Mouse (Mus musculus) stomach, postnatal 0 days (tissue): ENCODE measurements at regions not wholly inside any gene's neighbourhood (a gene's known extent, or its start where the extent isn't known, plus 50 kb on each side); places are given as distances from the start of the nearest gene placed in this dataset.
"Not testable (repeated sequence)": the region's sequence is repeated elsewhere in the genome, so short reads cannot be mapped to it uniquely, and the experiment has no call there.

ENCODE experiments used
- ATAC-seq: fragments of 200-750 bp; cut with Nextera tagmentation; 2 replicates; pipeline ENCODE4 v1.8.0; 2017; ENCODE audit not compliant: low FRiP score, low TSS enrichment
- DNase-seq: peaks from one replicate; pipeline ENCODE4 v3.0.0-alpha.2; 2016; ENCODE audit warnings: low spot score
- H3K27ac ChIP-seq: fragments of 300-500 bp; sonication (generic); replicated peaks from 2 replicates; pipeline ENCODE4 v1.5.1; 2014; ENCODE audit warnings: mild to moderate bottlenecking, control low read depth
- H3K27me3 ChIP-seq: fragments of 300-500 bp; sonication (generic); 2 replicates; pipeline ENCODE4 v1.6.1; 2014; ENCODE audit warnings: low read length; ENCODE audit not compliant: control insufficient read depth, insufficient read depth
- H3K36me3 ChIP-seq: fragments of 300-500 bp; sonication (generic); 2 replicates; pipeline ENCODE4 v1.6.1; 2014; ENCODE audit warnings: low read length, mixed read lengths; ENCODE audit not compliant: control insufficient read depth, insufficient read depth
- H3K4me1 ChIP-seq: fragments of 300-500 bp; sonication (generic); replicated peaks from 2 replicates; pipeline ENCODE4 v1.6.1; 2014; ENCODE audit warnings: antibody characterized with exemption; ENCODE audit not compliant: control insufficient read depth, insufficient read depth
- H3K4me2 ChIP-seq: fragments of 300-500 bp; sonication (generic); replicated peaks from 2 replicates; pipeline ENCODE4 v1.6.1; 2014; ENCODE audit warnings: low read depth, mild to moderate bottlenecking, control low read depth, moderate library complexity
- H3K4me3 ChIP-seq: fragments of 300-500 bp; sonication (generic); 2 replicates; pipeline ENCODE4 v1.5.1; 2014; ENCODE audit warnings: low read depth, low read length, control low read depth
- H3K9ac ChIP-seq: fragments of 300-500 bp; sonication (generic); 2 replicates; pipeline ENCODE4 v1.6.1; 2014; ENCODE audit warnings: mild to moderate bottlenecking, low read length, control low read depth, mixed read lengths
- H3K9me3 ChIP-seq: fragments of 300-500 bp; sonication (generic); 2 replicates; pipeline ENCODE4 v1.6.1; 2016; ENCODE audit warnings: low read length; ENCODE audit not compliant: control insufficient read depth
- CTCF ChIP-seq: IDR thresholded peaks from 2 replicates; pipeline ENCODE4 v1.5.1; 2016; ENCODE audit warnings: antibody characterized with exemption, low read depth, mild to moderate bottlenecking, moderate library complexity
- EP300 ChIP-seq: optimal IDR thresholded peaks from 2 replicates; pipeline ENCODE3; 2016; ENCODE audit warnings: antibody characterized with exemption
- WGBS: fragments of 180-500 bp; shearing (Covaris S2); extraction: QIAGEN DNeasy Blood & Tissue Kit; methylation state at CpG from one replicate; pipeline ENCODE4 v1.1.7; 2014; 5-methylcytosine and 5-hydroxymethylcytosine counted together

DNA sequence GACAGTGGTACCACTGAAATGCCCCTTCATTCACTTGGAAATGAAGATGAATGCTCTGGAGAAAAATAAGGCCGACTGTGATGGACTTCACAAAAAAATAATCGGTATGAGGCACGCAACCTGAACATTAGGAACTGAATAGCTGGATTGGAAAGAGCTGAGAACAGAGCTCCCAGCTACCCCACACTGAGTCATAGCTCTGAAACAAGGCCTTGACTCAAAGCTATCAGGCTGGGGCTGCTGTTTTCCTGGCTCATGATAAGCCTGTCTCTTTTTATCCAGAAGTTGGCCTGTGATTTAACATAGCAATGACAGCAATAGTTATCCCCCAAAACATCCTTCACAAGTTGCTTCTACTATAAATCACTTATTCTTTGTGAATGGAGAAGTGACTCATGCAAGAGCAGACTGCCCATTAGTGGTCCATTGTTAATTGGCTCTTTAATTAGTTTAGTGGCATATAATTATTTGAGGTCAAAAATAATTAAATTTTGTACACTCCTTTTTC is 306.9 kb upstream of the Hand2 start:
- no peaks in the 10 kb centered on the region for H3K27me3 ChIP-seq
- H3K9me3 ChIP-seq: no peaks in the 10 kb centered on the region
- DNase-seq (no peak), ATAC-seq (no peak)
- H3K4me2 ChIP-seq: no peak overlapping the region
- TF ChIP-seq CTCF: no peak
- no peak for TF ChIP-seq EP300
- no peak overlapping the region for H3K9ac ChIP-seq
- no peaks in the 10 kb centered on the region for H3K4me1 ChIP-seq
- no peaks in the 10 kb centered on the region for H3K36me3 ChIP-seq
- H3K27ac ChIP-seq: no peak overlapping the region
- H3K4me3 ChIP-seq: no peak overlapping the region
- 70% methylated on average over 3 of the region's 3 CpGs for WGBS

DNA sequence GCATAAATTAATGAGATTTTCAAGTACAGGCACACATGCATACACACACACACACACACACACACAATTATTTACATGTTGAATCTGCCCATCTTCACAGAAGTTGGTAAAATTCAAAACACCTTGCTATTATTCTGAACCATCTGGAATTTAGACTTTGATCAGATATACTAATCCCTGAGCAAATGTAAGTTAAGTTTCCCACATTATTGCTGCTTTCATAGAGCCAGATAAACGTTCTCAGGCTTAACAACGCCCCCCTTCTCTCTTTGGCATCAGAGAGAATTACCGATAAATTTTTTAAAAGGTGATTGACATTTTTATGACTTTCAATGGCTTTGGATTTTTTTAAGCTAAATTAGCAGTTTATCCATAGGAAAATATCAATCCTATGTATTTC is 304.5 kb upstream of the Hand2 start:
- Histone ChIP-seq H3K27ac (no peak overlapping the region), H3K36me3 (no peaks in the 10 kb centered on the region), H3K4me1 (no peaks in the 10 kb centered on the region), H3K9me3 (no peaks in the 10 kb centered on the region), H3K27me3 (no peaks in the 10 kb centered on the region), H3K9ac (no peak overlapping the region), H3K4me3 (no peak overlapping the region), H3K4me2 (no peak overlapping the region)
- TF ChIP-seq CTCF (no peak), EP300 (no peak)
- DNase-seq: no peak
- 59% methylated on average over 3 of the region's 3 CpGs for WGBS
- ATAC-seq: no peak

DNA sequence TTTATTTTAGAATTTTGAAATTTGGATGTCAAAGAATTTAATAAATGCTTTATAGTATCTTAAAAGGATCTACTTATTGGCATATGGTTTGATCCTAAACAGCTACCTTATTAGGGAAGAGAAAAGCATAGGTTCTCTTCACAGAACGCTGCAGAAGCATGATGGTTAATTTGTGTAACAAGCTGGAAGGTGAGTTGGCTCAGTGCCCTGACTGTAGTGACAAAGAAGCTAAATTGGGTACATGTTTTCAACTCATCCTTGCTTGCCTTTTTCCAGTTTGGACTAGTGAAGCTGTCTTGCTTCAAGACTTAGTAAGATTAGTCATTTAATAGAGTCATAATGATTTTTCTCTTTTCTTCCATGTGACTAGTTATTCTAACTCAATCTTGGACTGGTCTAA is 292.7 kb upstream of the Hand2 start:
- H3K36me3 ChIP-seq, H3K4me1 ChIP-seq, ATAC-seq, H3K9me3 ChIP-seq, H3K27ac ChIP-seq, H3K4me2 ChIP-seq, H3K4me3 ChIP-seq, H3K27me3 ChIP-seq, H3K9ac ChIP-seq, DNase-seq: not testable (repeated sequence)
- WGBS: 72% methylated on average over 1 of the region's 1 CpGs

DNA sequence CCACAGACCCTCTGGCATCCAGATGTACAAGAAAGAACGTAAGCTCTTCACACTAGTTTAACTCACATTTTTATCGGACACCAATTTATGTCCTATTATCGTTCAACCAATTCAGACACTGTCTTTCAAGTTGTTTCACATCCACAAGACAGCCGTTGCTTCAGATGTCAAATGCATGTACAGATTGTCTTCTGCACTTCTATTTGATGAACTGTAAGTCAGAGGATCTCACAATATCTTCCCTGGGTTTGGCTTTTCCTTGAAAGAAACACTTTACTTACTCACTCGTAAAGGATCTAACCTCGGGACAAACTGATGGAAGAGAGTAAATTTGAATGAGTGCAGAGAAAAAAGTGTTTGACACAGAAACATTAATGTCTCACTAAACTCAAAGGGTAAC is 272.3 kb upstream of the Hand2 start:
- no peak overlapping the region for H3K27ac ChIP-seq
- no peaks in the 10 kb centered on the region for H3K9me3 ChIP-seq
- no peak overlapping the region for H3K4me3 ChIP-seq
- H3K36me3 ChIP-seq: no peaks in the 10 kb centered on the region
- DNase-seq (no peak), ATAC-seq (no peak)
- no peaks in the 10 kb centered on the region for H3K4me1 ChIP-seq
- H3K9ac ChIP-seq: no peak overlapping the region
- 90% methylated on average over 6 of the region's 6 CpGs for WGBS
- no peak overlapping the region for H3K4me2 ChIP-seq
- TF ChIP-seq EP300: no peak
- TF ChIP-seq CTCF: no peak
- no peaks in the 10 kb centered on the region for H3K27me3 ChIP-seq

DNA sequence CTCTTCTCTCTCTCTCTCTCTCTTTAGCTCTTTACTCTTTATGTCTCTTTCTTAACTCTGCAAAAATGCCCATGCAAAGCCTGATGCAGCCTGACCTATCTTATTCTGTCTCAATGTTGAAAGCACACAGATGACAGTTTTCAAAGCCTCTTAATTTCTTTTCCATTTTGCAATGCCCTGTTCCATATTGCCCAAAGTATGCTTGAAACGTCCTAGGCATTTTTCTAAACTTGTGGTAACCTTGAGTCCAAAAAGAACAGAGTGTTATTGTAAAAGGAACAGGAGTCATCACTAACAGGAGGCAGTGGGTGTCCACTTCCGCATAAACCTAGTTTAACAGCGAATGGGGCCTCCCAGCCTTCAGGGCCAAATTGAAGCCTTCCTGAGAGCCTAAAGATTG is 271.9 kb upstream of the Hand2 start:
- WGBS: 79% methylated on average over 3 of the region's 3 CpGs
- ATAC-seq: no peak
- TF ChIP-seq EP300: no peak
- TF ChIP-seq CTCF: no peak
- Histone ChIP-seq H3K9ac (no peak overlapping the region), H3K36me3 (no peaks in the 10 kb centered on the region), H3K4me3 (no peak overlapping the region), H3K4me2 (no peak overlapping the region), H3K27ac (no peak overlapping the region), H3K27me3 (no peaks in the 10 kb centered on the region), H3K4me1 (no peaks in the 10 kb centered on the region), H3K9me3 (no peaks in the 10 kb centered on the region)
- DNase-seq: no peak

DNA sequence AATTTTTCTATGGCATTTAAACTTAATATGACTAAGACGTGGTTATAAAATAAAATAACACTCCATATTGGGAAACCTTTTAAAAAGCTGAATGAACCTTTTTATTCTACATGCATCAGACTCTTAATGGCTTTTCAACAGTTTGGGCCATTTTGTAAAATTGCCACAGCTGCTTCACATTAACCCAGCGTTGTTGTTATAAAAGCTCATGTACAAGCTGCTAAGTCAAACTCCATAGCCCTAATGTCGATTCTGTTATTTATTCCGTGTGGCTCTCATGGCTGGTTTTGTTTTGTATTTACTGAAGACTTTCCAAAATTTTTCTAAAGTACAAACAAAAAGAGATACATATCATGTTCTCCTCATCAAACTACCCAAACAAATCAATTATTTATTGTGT is 268.1 kb upstream of the Hand2 start:
- no peak for DNase-seq
- H3K9ac ChIP-seq: no peak overlapping the region

More for the DNA sequence above, 268.1 kb upstream of the Hand2 start:
- Histone ChIP-seq H3K4me3 (no peak overlapping the region), H3K36me3 (no peaks in the 10 kb centered on the region), H3K4me2 (no peak overlapping the region), H3K27ac (no peak overlapping the region), H3K9me3 (no peaks in the 10 kb centered on the region), H3K4me1 (no peaks in the 10 kb centered on the region), H3K27me3 (no peaks in the 10 kb centered on the region)
- WGBS: 43% methylated on average over 4 of the region's 4 CpGs
- no peak for ATAC-seq
- TF ChIP-seq EP300 (no peak), CTCF (no peak)
